Mouse (Mus musculus): Measurements from ENCODE around the gene Fgfr3. TPM values are rescaled to one million over a fixed set of nuclear protein-coding genes. Genes with fewer than 3 reads are reported as not detected.

The Fgfr3 gene
- polyA plus RNA-seq (2015; fragmentation: Nextera tagmentation; extraction: Ambion mirVana): 19.1 and 23.9 TPM in 2 replicates

DNA sequence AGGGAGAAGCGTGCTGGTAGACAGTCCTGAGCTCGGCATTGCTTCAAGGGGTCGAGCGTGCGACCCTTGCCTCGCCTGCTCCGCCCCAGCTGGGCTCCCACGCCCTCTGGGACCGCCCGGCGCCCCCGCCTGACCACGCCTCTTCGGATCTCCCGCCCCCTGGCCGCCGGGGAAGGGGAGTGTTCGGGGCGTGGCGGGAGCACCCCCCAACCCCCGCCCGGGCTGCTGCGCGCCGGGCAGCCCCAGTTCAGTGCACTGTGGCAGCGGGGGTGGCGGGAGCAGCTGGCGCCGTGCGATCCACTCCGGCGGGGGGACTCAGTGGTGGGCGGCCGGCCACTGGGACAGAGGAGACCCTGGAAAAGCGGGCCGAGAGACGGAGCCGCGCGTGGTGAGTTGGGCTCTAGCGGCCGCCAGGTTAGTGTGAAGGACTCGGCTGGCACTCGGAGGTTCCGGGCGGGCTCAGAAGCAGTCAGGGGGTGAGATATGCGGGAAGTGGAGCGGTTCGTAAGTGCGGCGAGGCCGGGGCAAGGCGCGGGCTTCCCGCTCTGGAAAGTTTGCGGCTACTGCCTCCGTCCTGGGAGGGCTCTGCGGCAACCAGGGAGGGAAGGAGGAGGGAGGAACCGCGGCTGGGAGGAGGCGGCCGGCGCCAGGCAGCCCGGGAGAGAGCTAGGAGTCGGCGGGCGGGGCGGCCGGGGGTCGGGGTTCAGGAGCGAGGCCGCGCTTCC is at the start of gene Fgfr3:
Gene Fgfr3 (plus strand): TSS at position 134 of the 725 bp plus-strand sequence.
- peak within 1 kb of the TSS; percentile 65 for H3K9ac ChIP-seq (ENCODE audit: low read depth, low read length)
- no peaks in the 10 kb centered on the region for H3K9me3 ChIP-seq (replicated peaks; ENCODE audit: control insufficient read depth, low read length, poor library complexity, severe bottlenecking)
- peak within 1 kb of the TSS; percentile 64 for H3K4me3 ChIP-seq (ENCODE audit: low read depth, low read length)
- H3K27ac ChIP-seq (ENCODE audit: low read length): peak within 1 kb of the TSS; percentile 50
- peaks cover 20% of the 10 kb centered on the region for H3K27me3 ChIP-seq (ENCODE audit: control insufficient read depth, insufficient read depth, low read depth, low read length)
- ATAC-seq: peak; percentile 59
- peaks cover 21% of the 10 kb centered on the region for H3K4me1 ChIP-seq (ENCODE audit: control insufficient read depth, insufficient read depth, low read length)
- H3K4me2 ChIP-seq (ENCODE audit: low read length): peak within 1 kb of the TSS; percentile 99
- under 1% methylated on average over 49 of the region's 73 CpGs for WGBS
- H3K36me3 ChIP-seq (ENCODE audit: control insufficient read depth, insufficient read depth, low read length): no peaks in the 10 kb centered on the region

DNA sequence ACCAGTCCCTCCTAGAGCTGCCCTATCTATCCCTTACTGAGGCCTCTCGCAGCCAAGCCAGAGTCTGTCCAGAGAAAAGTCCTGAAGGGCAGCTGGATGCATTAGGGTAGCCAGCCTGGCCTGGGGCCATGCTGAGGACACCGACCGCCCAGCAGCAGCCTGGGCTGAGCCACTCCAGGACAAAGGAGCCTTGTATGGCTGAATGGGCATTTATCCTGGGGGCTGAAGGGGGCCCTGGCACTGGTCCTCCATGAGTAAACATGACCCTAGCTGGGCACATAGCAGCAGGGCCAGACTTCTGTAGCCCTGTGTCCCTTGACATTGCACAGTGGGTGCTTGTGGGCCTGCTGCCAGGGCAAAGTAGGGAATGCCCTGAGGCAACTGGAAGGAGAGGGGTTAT is 47.0 kb upstream of the Fgfr3 start:
- H3K4me2 ChIP-seq (ENCODE audit: low read length): no peak overlapping the region
- no peaks in the 10 kb centered on the region for H3K4me1 ChIP-seq (ENCODE audit: control insufficient read depth, insufficient read depth, low read length)
- no peak overlapping the region for H3K9ac ChIP-seq (ENCODE audit: low read depth, low read length)
- ATAC-seq: peak; percentile 84
- H3K4me3 ChIP-seq (ENCODE audit: low read depth, low read length): no peak overlapping the region
- no peaks in the 10 kb centered on the region for H3K27me3 ChIP-seq (ENCODE audit: control insufficient read depth, insufficient read depth, low read depth, low read length)
- H3K36me3 ChIP-seq (ENCODE audit: control insufficient read depth, insufficient read depth, low read length): no peaks in the 10 kb centered on the region
- 33% methylated on average over 3 of the region's 3 CpGs for WGBS
- H3K27ac ChIP-seq (ENCODE audit: low read length): no peak overlapping the region
- H3K9me3 ChIP-seq (replicated peaks; ENCODE audit: control insufficient read depth, low read length, poor library complexity, severe bottlenecking): no peaks in the 10 kb centered on the region

DNA sequence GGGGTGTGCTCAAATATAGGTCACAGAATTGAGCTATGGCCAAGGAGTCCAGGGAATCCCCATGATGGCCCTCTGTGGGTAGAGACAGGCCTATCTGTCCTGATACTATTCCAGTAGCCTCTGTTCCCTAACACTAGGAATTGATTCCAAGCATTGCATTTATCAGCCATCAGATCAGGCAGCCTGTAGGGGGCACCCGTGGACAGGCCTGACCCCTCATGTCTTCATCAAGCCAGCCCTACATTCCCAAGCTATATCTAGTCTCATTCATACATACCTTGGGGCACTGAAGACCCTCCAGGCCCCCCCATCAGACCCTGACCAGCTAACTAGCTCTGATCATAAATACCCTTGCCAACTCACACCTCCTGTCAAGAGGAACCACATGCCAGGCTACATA is 45.5 kb upstream of the Fgfr3 start:
- H3K9ac ChIP-seq (ENCODE audit: low read depth, low read length): no peak overlapping the region
- H3K4me3 ChIP-seq (ENCODE audit: low read depth, low read length): no peak overlapping the region
- H3K27me3 ChIP-seq (ENCODE audit: control insufficient read depth, insufficient read depth, low read depth, low read length): no peaks in the 10 kb centered on the region
- H3K4me1 ChIP-seq (ENCODE audit: control insufficient read depth, insufficient read depth, low read length): no peaks in the 10 kb centered on the region
- H3K9me3 ChIP-seq (replicated peaks; ENCODE audit: control insufficient read depth, low read length, poor library complexity, severe bottlenecking): no peaks in the 10 kb centered on the region
- H3K36me3 ChIP-seq (ENCODE audit: control insufficient read depth, insufficient read depth, low read length): no peaks in the 10 kb centered on the region
- ATAC-seq: no peak
- H3K27ac ChIP-seq (ENCODE audit: low read length): no peak overlapping the region
- H3K4me2 ChIP-seq (ENCODE audit: low read length): no peak overlapping the region
- WGBS: 5% methylated on average over 1 of the region's 1 CpGs

DNA sequence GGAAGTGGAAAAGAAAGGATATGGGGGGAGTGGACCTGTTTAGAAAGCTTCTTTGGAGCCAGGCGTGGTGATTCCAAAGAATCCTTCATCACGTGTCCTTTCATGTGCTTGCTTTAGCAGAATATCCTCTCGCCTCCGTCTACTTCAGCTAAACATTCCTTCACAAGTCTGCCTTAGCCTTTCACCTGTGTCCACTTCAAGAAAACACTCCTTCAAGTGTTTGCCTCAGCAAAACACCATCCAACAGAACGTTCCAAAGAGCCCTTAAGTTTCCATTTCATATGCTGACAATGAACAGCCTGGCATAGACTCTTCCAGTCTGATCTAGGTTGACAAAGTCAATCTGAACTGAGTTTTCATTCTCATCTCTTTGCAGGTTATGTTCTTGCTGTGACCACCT is 43.2 kb upstream of the Fgfr3 start:
- no peak overlapping the region for H3K27ac ChIP-seq (ENCODE audit: low read length)
- H3K27me3 ChIP-seq (ENCODE audit: control insufficient read depth, insufficient read depth, low read depth, low read length): no peaks in the 10 kb centered on the region
- H3K9me3 ChIP-seq (replicated peaks; ENCODE audit: control insufficient read depth, low read length, poor library complexity, severe bottlenecking): no peaks in the 10 kb centered on the region
- no peaks in the 10 kb centered on the region for H3K4me1 ChIP-seq (ENCODE audit: control insufficient read depth, insufficient read depth, low read length)
- 86% methylated on average over 5 of the region's 5 CpGs for WGBS
- H3K36me3 ChIP-seq (ENCODE audit: control insufficient read depth, insufficient read depth, low read length): no peaks in the 10 kb centered on the region
- H3K9ac ChIP-seq (ENCODE audit: low read depth, low read length): no peak overlapping the region
- no peak overlapping the region for H3K4me2 ChIP-seq (ENCODE audit: low read length)
- H3K4me3 ChIP-seq (ENCODE audit: low read depth, low read length): no peak overlapping the region
- no peak for ATAC-seq

DNA sequence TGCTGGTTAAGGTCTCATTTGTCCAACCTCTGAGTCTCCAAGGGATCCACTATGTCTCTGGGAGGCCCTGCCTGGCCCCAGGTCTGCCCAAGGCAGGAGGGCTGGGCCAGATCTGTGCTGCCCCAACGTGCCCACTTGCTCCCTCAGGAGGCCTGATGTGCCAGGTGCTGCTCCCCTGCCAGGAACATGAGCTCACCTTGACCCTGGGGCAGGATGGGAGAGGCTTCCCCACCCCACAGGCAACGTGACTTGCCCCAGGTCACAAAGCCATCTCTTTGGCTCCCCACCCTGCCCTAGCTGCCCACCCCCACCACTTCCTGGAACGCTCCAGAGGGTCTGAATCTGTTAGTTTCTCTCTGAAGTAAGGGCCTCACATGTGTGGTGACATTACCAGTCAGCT is 40.4 kb upstream of the Fgfr3 start:
- H3K27me3 ChIP-seq (ENCODE audit: control insufficient read depth, insufficient read depth, low read depth, low read length): 0 out of 2 replicates have a peak, but pooled peaks cover 3% of the 10 kb centered on the region
- ATAC-seq: no peak
- H3K9me3 ChIP-seq (replicated peaks; ENCODE audit: control insufficient read depth, low read length, poor library complexity, severe bottlenecking): no peaks in the 10 kb centered on the region
- H3K4me1 ChIP-seq (ENCODE audit: control insufficient read depth, insufficient read depth, low read length): no peaks in the 10 kb centered on the region
- H3K4me2 ChIP-seq (ENCODE audit: low read length): no peak overlapping the region
- H3K4me3 ChIP-seq (ENCODE audit: low read depth, low read length): no peak overlapping the region
- no peak overlapping the region for H3K9ac ChIP-seq (ENCODE audit: low read depth, low read length)
- H3K36me3 ChIP-seq (ENCODE audit: control insufficient read depth, insufficient read depth, low read length): no peaks in the 10 kb centered on the region
- 60% methylated on average over 3 of the region's 3 CpGs for WGBS
- H3K27ac ChIP-seq (ENCODE audit: low read length): no peak overlapping the region

DNA sequence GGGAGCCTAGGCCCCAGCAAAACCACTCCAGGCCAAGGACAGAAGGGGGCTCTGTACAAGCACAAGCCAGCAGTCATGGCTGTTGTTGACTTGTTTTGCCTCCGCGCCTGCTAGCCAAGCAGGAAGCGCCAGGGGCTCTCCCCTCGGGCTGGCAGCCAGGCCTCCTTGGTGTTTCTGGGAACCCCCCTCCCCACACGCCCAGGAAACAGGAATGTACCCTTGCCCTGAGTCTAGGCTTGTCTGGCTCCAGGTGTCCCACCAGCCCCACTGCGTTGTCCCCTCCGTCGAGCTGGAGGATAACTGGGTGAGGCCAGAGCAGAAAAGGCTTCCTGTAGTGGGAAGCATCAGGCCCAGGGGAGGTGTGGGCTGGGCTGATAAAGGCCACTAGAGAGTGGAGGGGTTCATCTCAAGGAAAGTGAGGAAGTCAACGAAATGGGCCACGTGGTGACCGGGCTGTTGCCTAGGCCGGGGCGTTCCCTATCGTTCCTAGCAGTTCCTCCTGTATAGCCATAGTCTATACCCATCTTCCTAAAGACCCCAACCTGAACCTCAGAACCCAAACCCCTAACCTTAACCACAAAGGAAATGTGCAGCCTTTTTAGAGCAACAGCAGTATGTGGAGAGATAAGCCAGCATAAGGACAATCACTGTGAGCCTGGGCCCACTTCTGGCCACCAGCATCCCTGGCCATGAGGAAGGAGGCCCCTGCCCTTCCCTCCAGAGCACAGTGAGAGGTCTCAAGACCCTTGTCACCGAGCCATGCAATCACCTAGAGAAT is 39.7 kb upstream of the Fgfr3 start:
- Histone ChIP-seq H3K4me2 (ENCODE audit: low read length) (no peak overlapping the region), H3K4me3 (ENCODE audit: low read depth, low read length) (no peak overlapping the region)

DNA sequence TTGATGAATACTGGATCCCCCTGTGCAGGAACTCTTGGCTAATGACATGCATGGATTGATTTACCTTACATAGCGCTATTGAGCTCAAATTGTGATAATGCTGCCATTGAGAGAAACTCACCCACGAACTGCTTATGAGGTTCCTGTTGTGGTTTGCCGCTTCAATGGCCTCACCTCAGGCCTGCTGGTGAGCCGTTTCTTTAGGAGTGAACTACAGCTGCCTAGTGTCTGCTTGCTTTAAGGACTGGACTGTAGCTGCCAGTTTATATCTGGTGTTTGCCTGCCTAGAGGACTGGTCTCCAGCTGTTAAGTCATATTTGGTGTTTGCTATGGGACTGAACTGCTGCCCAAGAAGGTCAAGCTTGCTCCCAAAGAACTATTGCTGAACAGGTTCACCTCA is 38.5 kb upstream of the Fgfr3 start:
- no peak overlapping the region for H3K27ac ChIP-seq (ENCODE audit: low read length)
- H3K27me3 ChIP-seq (ENCODE audit: control insufficient read depth, insufficient read depth, low read depth, low read length): peaks cover 8% of the 10 kb centered on the region
- H3K9me3 ChIP-seq (replicated peaks; ENCODE audit: control insufficient read depth, low read length, poor library complexity, severe bottlenecking): no peaks in the 10 kb centered on the region
- H3K9ac ChIP-seq (ENCODE audit: low read depth, low read length): no peak overlapping the region
- no peak overlapping the region for H3K4me3 ChIP-seq (ENCODE audit: low read depth, low read length)
- WGBS: 64% methylated on average over 4 of the region's 4 CpGs
- no peaks in the 10 kb centered on the region for H3K36me3 ChIP-seq (ENCODE audit: control insufficient read depth, insufficient read depth, low read length)
- no peaks in the 10 kb centered on the region for H3K4me1 ChIP-seq (ENCODE audit: control insufficient read depth, insufficient read depth, low read length)
- ATAC-seq: no peak
- no peak overlapping the region for H3K4me2 ChIP-seq (ENCODE audit: low read length)

More for the DNA sequence above, 39.7 kb upstream of the Fgfr3 start:
- no peak overlapping the region for H3K9ac ChIP-seq (ENCODE audit: low read depth, low read length)
- H3K27ac ChIP-seq (ENCODE audit: low read length): no peak overlapping the region
- H3K9me3 ChIP-seq (replicated peaks; ENCODE audit: control insufficient read depth, low read length, poor library complexity, severe bottlenecking): no peaks in the 10 kb centered on the region
- no peaks in the 10 kb centered on the region for H3K4me1 ChIP-seq (ENCODE audit: control insufficient read depth, insufficient read depth, low read length)
- 0 out of 2 replicates have a peak, but pooled peaks cover 3% of the 10 kb centered on the region for H3K27me3 ChIP-seq (ENCODE audit: control insufficient read depth, insufficient read depth, low read depth, low read length)
- ATAC-seq: no peak
- 77% methylated on average over 15 of the region's 15 CpGs for WGBS
- no peaks in the 10 kb centered on the region for H3K36me3 ChIP-seq (ENCODE audit: control insufficient read depth, insufficient read depth, low read length)

DNA sequence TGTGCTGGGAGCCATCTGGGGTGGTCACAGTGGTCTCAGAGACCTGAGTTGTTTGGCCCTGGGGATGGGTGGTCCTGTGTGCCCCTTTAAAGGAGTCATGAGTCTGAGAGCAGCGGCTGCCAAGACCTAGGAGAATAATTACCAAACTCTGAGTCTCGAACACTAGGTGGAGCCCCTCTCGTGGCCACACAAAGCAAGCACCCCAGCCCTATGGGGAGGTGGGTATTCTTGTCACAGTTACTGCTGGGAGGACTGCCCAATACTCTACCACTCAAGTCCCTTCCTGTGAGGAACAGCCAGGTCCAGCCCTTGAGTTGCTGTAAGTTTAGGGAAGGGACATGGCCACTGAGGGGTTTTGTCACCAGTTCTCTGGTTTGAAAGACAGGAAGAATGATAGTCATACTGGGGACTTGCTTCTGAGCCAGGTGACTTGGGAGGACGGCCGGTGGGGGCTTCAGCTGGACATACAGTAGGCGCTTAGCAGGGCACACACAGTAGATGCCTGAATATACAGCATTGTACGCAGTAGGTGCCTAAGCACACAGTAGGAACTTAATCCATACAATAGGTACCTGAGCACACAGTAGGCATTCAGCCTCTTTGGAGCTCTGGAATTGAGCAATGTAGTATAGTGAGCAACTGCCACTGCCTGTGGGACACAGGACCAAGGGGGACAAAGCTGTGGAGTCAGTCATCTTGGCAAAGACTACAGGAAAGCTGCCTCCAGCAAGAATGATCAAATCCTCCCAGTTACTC is 37.4 kb upstream of the Fgfr3 start:
- Histone ChIP-seq H3K27ac (ENCODE audit: low read length) (no peak overlapping the region), H3K4me1 (ENCODE audit: control insufficient read depth, insufficient read depth, low read length) (no peaks in the 10 kb centered on the region), H3K4me2 (ENCODE audit: low read length) (no peak overlapping the region), H3K36me3 (ENCODE audit: control insufficient read depth, insufficient read depth, low read length) (no peaks in the 10 kb centered on the region), H3K27me3 (ENCODE audit: control insufficient read depth, insufficient read depth, low read depth, low read length) (peaks cover 9% of the 10 kb centered on the region), H3K9ac (ENCODE audit: low read depth, low read length) (no peak overlapping the region), H3K9me3 (replicated peaks; ENCODE audit: control insufficient read depth, low read length, poor library complexity, severe bottlenecking) (no peaks in the 10 kb centered on the region), H3K4me3 (ENCODE audit: low read depth, low read length) (no peak overlapping the region)
- 48% methylated on average over 7 of the region's 7 CpGs for WGBS
- peak; percentile 58; the same call in 1 of the 2 replicates for ATAC-seq

Data from midbrain, embryonic 16.5 days (tissue).